Mouse (Mus musculus): ENCODE results near the gene Tbx1.

DNA sequence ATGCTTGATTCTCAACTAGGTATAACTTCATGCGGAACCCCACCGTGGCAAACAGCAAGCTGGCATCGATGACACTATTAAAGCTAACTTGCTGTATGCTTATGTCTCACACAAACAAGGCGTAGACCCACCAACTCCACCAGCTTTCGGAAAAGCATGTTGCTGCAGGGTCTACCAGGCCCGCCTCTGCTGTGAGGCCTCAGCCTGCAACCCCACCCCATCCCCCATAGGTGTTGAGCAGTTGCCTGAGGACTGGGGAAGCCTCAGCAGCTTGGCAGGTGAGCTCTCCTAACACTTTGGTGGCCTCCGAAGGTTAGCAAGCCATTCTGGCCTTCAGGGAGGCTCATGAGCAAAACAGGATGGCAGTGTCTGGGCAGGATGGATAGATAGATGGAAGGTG, 21.9 kb downstream of the Tbx1 start:
- TF ChIP-seq CTCF (IDR thresholded peaks at IDR 0.05; ENCODE audit: borderline replicate concordance, control insufficient read depth, extremely low read depth, insufficient read depth, low read length, poor library complexity) (no peak), POLR2A (IDR thresholded peaks at IDR 0.05; ENCODE audit: control insufficient read depth, extremely low read depth, insufficient read depth, low read length, poor library complexity) (no peak)
